Mouse (Mus musculus) heart, embryonic 16.5 days (tissue): Measurements from ENCODE around the gene Tns3. TPM values are rescaled to one million over a fixed set of nuclear protein-coding genes. Genes with fewer than 3 reads are reported as not detected.

Experiments
- ATAC-seq: fragments of 200-750 bp; cut with Nextera tagmentation; replicated peaks from 2 replicates; pipeline ENCODE4 v1.8.0; 2017; ENCODE audit warnings: moderate number of reproducible peaks; ENCODE audit not compliant: insufficient read depth, low FRiP score; ENCODE audit errors: extremely low read depth
- H3K27ac ChIP-seq: fragments of 300-500 bp; sonication (generic); 2 replicates; pipeline ENCODE4 v1.5.1; 2014; ENCODE audit warnings: mild to moderate bottlenecking, low read length, control low read depth, moderate library complexity
- H3K27me3 ChIP-seq: fragments of 300-500 bp; sonication (generic); 2 replicates; pipeline ENCODE4 v1.6.1; 2014; ENCODE audit warnings: low read length, mixed read lengths; ENCODE audit not compliant: control insufficient read depth, insufficient read depth
- H3K36me3 ChIP-seq: fragments of 300-500 bp; sonication (generic); 2 replicates; pipeline ENCODE4 v1.6.1; 2014; ENCODE audit not compliant: control insufficient read depth, insufficient read depth
- H3K4me1 ChIP-seq: fragments of 300-500 bp; sonication (generic); 2 replicates; pipeline ENCODE4 v1.6.1; 2014; ENCODE audit warnings: low read length, mixed read lengths; ENCODE audit not compliant: control insufficient read depth, insufficient read depth
- H3K4me2 ChIP-seq: fragments of 300-500 bp; sonication (generic); 2 replicates; pipeline ENCODE4 v1.6.1; 2014; ENCODE audit warnings: low read depth, mild to moderate bottlenecking, control low read depth, low read length
- H3K4me3 ChIP-seq: fragments of 300-500 bp; sonication (generic); 2 replicates; pipeline ENCODE4 v1.5.1; 2014; ENCODE audit warnings: mild to moderate bottlenecking, control low read depth, low read length
- H3K9ac ChIP-seq: fragments of 300-500 bp; sonication (generic); 2 replicates; pipeline ENCODE4 v1.6.1; 2014; ENCODE audit warnings: low read length, control low read depth
- H3K9me3 ChIP-seq: fragments of 300-500 bp; sonication (generic); replicated peaks from 2 replicates; pipeline ENCODE4 v1.6.1; 2016; ENCODE audit warnings: low read length; ENCODE audit not compliant: control insufficient read depth
- WGBS: fragments of 180-500 bp; shearing (Covaris S2); extraction: QIAGEN DNeasy Blood & Tissue Kit; methylation state at CpG from one replicate; pipeline ENCODE4 v1.1.7; 2014; 5-methylcytosine and 5-hydroxymethylcytosine counted together
- polyA plus RNA-seq: library from polyadenylated mRNA; unstranded; fragments of >200 nt; fragmentation: Nextera tagmentation; extraction: Ambion mirVana; gene quantifications from 2 replicates; pipeline ENCODE4 v1.2.1, GENCODE M21; 2015

Gene Tns3
- polyA plus RNA-seq, 1 experiment from 2014 or later = 20.2 TPM

- H3K4me1 ChIP-seq = peaks cover 10% of the 10 kb centered on the region
- no peaks in the 10 kb centered on the region for H3K9me3 ChIP-seq
- H3K27ac ChIP-seq = no peak overlapping the region
- no peak for ATAC-seq
- no peak overlapping the region for H3K4me2 ChIP-seq
- H3K9ac ChIP-seq = no peak overlapping the region
- no peak overlapping the region for H3K4me3 ChIP-seq
- peaks cover 42% of the 10 kb centered on the region for H3K36me3 ChIP-seq
- no peaks in the 10 kb centered on the region for H3K27me3 ChIP-seq
- 85% methylated on average over 6 of the region's 6 CpGs for WGBS
Observed at GRCm38 (mm10) chr11:8451597-8452201, 212.6 kb downstream of the Tns3 start.

GRCm38 (mm10) chr11:8450540-8450939, 213.8 kb downstream of the Tns3 start:
- Histone ChIP-seq H3K4me1 (peaks cover 8% of the 10 kb centered on the region), H3K9me3 (no peaks in the 10 kb centered on the region), H3K36me3 (peaks cover 42% of the 10 kb centered on the region), H3K4me3 (no peak overlapping the region), H3K4me2 (no peak overlapping the region), H3K27me3 (no peaks in the 10 kb centered on the region), H3K27ac (no peak overlapping the region), H3K9ac (no peak overlapping the region)
- WGBS = 67% methylated on average over 4 of the region's 4 CpGs
- no peak for ATAC-seq

- Histone ChIP-seq H3K9ac (0 out of 2 replicates have a peak overlapping the region, but pooled peaks have one; percentile 6), H3K27me3 (no peaks in the 10 kb centered on the region), H3K4me1 (peaks cover 27% of the 10 kb centered on the region), H3K27ac (peak overlapping the region; percentile 64), H3K9me3 (no peaks in the 10 kb centered on the region), H3K36me3 (peaks cover 49% of the 10 kb centered on the region), H3K4me3 (no peak overlapping the region), H3K4me2 (peak overlapping the region; percentile 5; the same call in 1 of the 2 replicates)
- WGBS = 21% methylated on average over 8 of the region's 8 CpGs
- ATAC-seq = peak; percentile 42; the same call in 1 of the 2 replicates
Observed at GRCm38 (mm10) chr11:8445915-8446356, 218.4 kb downstream of the Tns3 start.

- ATAC-seq = peak; percentile 56
- Histone ChIP-seq H3K27ac (peak overlapping the region; percentile 64), H3K4me3 (no peak overlapping the region), H3K9me3 (no peaks in the 10 kb centered on the region), H3K36me3 (peaks cover 42% of the 10 kb centered on the region), H3K4me2 (no peak overlapping the region), H3K4me1 (peaks cover 27% of the 10 kb centered on the region), H3K27me3 (no peaks in the 10 kb centered on the region), H3K9ac (no peak overlapping the region)
- 64% methylated on average over 13 of the region's 13 CpGs for WGBS
Observed at GRCm38 (mm10) chr11:8444759-8445422, 219.4 kb downstream of the Tns3 start.

- H3K36me3 ChIP-seq = peaks cover 41% of the 10 kb centered on the region
- H3K4me1 ChIP-seq = peaks cover 27% of the 10 kb centered on the region
- no peak overlapping the region for H3K4me2 ChIP-seq
- peak overlapping the region; percentile 45 for H3K27ac ChIP-seq
- H3K9me3 ChIP-seq = no peaks in the 10 kb centered on the region
- 58% methylated on average over 11 of the region's 11 CpGs for WGBS
- H3K9ac ChIP-seq = 0 out of 2 replicates have a peak overlapping the region, but pooled peaks have one; percentile 22
- H3K4me3 ChIP-seq = no peak overlapping the region
- no peak for ATAC-seq
- no peaks in the 10 kb centered on the region for H3K27me3 ChIP-seq
Observed at GRCm38 (mm10) chr11:8443539-8444292, 220.6 kb downstream of the Tns3 start.

- Histone ChIP-seq H3K27me3 (no peaks in the 10 kb centered on the region), H3K9me3 (no peaks in the 10 kb centered on the region), H3K4me1 (peaks cover 21% of the 10 kb centered on the region), H3K4me3 (no peak overlapping the region), H3K9ac (no peak overlapping the region), H3K4me2 (no peak overlapping the region), H3K27ac (no peak overlapping the region), H3K36me3 (peaks cover 55% of the 10 kb centered on the region)
- ATAC-seq = no peak
- 93% methylated on average over 2 of the region's 2 CpGs for WGBS
Observed at GRCm38 (mm10) chr11:8440706-8441105, 223.6 kb downstream of the Tns3 start.

GRCm38 (mm10) chr11:8440221-8440620, 224.1 kb downstream of the Tns3 start:
- H3K9ac ChIP-seq = no peak overlapping the region
- no peaks in the 10 kb centered on the region for H3K27me3 ChIP-seq
- H3K9me3 ChIP-seq = no peaks in the 10 kb centered on the region
- H3K4me2 ChIP-seq = no peak overlapping the region
- H3K4me1 ChIP-seq = peaks cover 16% of the 10 kb centered on the region
- 92% methylated on average over 5 of the region's 5 CpGs for WGBS
- ATAC-seq = no peak
- H3K4me3 ChIP-seq = no peak overlapping the region
- H3K27ac ChIP-seq = no peak overlapping the region
- peaks cover 57% of the 10 kb centered on the region for H3K36me3 ChIP-seq

GRCm38 (mm10) chr11:8439035-8439434, 225.3 kb downstream of the Tns3 start:
- H3K9me3 ChIP-seq = no peaks in the 10 kb centered on the region
- H3K4me2 ChIP-seq = no peak overlapping the region
- 84% methylated on average over 9 of the region's 9 CpGs for WGBS
- H3K4me1 ChIP-seq = peaks cover 7% of the 10 kb centered on the region; the same call in 1 of the 2 replicates
- no peak overlapping the region for H3K4me3 ChIP-seq
- ATAC-seq = no peak
- no peaks in the 10 kb centered on the region for H3K27me3 ChIP-seq
- no peak overlapping the region for H3K9ac ChIP-seq
- H3K27ac ChIP-seq = no peak overlapping the region
- H3K36me3 ChIP-seq = peaks cover 65% of the 10 kb centered on the region

- no peaks in the 10 kb centered on the region for H3K27me3 ChIP-seq
- peaks cover 65% of the 10 kb centered on the region for H3K36me3 ChIP-seq
- no peak overlapping the region for H3K9ac ChIP-seq
- 91% methylated on average over 4 of the region's 4 CpGs for WGBS
- no peak overlapping the region for H3K4me3 ChIP-seq
- no peak overlapping the region for H3K4me2 ChIP-seq
- no peak overlapping the region for H3K27ac ChIP-seq
- ATAC-seq = no peak
- H3K9me3 ChIP-seq = no peaks in the 10 kb centered on the region
- no peaks in the 10 kb centered on the region for H3K4me1 ChIP-seq
Observed at GRCm38 (mm10) chr11:8438269-8438668, 226.1 kb downstream of the Tns3 start.
